Comparison of ENCODE assay signal across 8 mouse cellular contexts in the genomic region with DNA sequence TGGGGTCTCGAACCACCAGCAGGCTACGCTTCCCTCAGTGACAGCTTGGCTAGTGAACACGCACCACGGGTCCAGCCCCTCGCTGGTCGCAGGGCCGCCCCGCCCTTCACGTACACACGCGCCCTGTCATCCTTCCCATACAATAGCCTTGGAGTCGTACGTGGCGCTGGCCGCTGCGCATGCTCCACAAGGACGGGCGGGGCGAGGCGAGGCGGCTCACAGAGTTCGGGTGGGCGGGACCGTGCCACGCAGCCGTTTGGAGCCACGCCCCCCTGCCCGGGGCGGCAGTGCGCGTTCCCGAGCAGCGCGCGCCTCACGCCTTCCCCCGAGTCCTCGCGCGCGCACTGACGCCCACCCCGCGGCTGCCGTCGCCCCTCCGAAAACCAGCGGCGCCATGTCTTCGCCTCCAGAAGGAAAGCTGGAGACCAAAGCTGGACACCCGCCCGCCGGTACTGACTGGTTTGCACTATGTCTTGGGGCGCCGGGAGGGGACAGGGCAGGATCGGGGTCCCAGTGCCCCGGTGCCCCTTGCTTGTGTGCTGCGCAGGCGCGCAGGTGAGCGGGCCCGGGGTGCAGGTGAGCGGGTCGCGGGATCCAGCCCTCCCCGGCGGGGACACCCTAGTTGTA. TPM values are rescaled to one million over a fixed set of nuclear protein-coding genes. Genes with fewer than 3 reads are reported as not detected.
DNase-seq lines count a peak whose midpoint lies in the region; ATAC-seq and TF ChIP-seq lines count a peak whose summit lies in the region.

A gene (plus strand): TSS at position 180 of the 627 bp plus-strand sequence.

- peak within 1 kb of the TSS; percentile 66 for H3K4me2 ChIP-seq in embryonic facial prominence, embryonic 15.5 days (replicated peaks)
- H3K4me2 ChIP-seq in limb, embryonic 14.5 days (replicated peaks; ENCODE audit: low read depth, low read length, severe bottlenecking), result peak within 1 kb of the TSS; percentile 50
- H3K4me2 ChIP-seq in midbrain, postnatal 0 days (ENCODE audit: low read depth, low read length, poor library complexity, severe bottlenecking), result peak within 1 kb of the TSS; percentile 76

- H3K27ac ChIP-seq in bone marrow, adult 2 months (ENCODE audit: control insufficient read depth, insufficient read depth, low read depth, low read length, poor library complexity), result peak within 1 kb of the TSS; percentile 88
- peak within 1 kb of the TSS; percentile 86 for H3K27ac ChIP-seq in embryonic facial prominence, embryonic 15.5 days (replicated peaks)
- H3K27ac ChIP-seq in limb, embryonic 14.5 days (replicated peaks; ENCODE audit: low read depth, low read length), result peak within 1 kb of the TSS; percentile 61
- peak within 1 kb of the TSS; percentile 79 for H3K27ac ChIP-seq in midbrain, postnatal 0 days (ENCODE audit: low read depth, low read length)

- no peak for TF ChIP-seq CTCF in bone marrow, adult 2 months (IDR thresholded peaks at IDR 0.05; ENCODE audit: control insufficient read depth, insufficient read depth, low read length)
- peak; percentile 35 for TF ChIP-seq CTCF in midbrain, postnatal 0 days (IDR thresholded peaks at IDR 0.05)

- H3K9ac ChIP-seq in embryonic facial prominence, embryonic 15.5 days, result peak within 1 kb of the TSS; percentile 86
- peak within 1 kb of the TSS; percentile 83 for H3K9ac ChIP-seq in limb, embryonic 14.5 days (ENCODE audit: low read depth, low read length, severe bottlenecking)
- peak within 1 kb of the TSS; percentile 87 for H3K9ac ChIP-seq in midbrain, postnatal 0 days (replicated peaks; ENCODE audit: low read length, poor library complexity, severe bottlenecking)

- under 1% methylated on average over 67 of the region's 67 CpGs for WGBS in bone marrow, adult 2 months
- under 1% methylated on average over 66 of the region's 67 CpGs for WGBS in embryonic facial prominence, embryonic 15.5 days
- 1% methylated on average over 55 of the region's 67 CpGs for WGBS in limb, embryonic 14.5 days
- WGBS in midbrain, postnatal 0 days, result under 1% methylated on average over 65 of the region's 67 CpGs

- H3K36me3 ChIP-seq in embryonic facial prominence, embryonic 15.5 days, result 0 out of 2 replicates have a peak, but pooled peaks cover 3% of the 10 kb centered on the region
- no peaks in the 10 kb centered on the region for H3K36me3 ChIP-seq in limb, embryonic 14.5 days (ENCODE audit: control insufficient read depth, insufficient read depth, low read length)
- no peaks in the 10 kb centered on the region for H3K36me3 ChIP-seq in midbrain, postnatal 0 days (ENCODE audit: insufficient read depth, low read length)

- peak; percentile 99 for ATAC-seq in embryonic facial prominence, embryonic 15.5 days (ENCODE audit: insufficient number of reproducible peaks, low FRiP score, low TSS enrichment, low read depth)
- ATAC-seq in limb, embryonic 14.5 days (ENCODE audit: low FRiP score, low read depth), result peak; percentile 99
- ATAC-seq in midbrain, postnatal 0 days (ENCODE audit: low FRiP score), result peak; percentile 99

- no peaks in the 10 kb centered on the region; the same call in 1 of the 2 replicates for H3K4me1 ChIP-seq in bone marrow, adult 2 months (ENCODE audit: control insufficient read depth, insufficient read depth, low read length)
- H3K4me1 ChIP-seq in embryonic facial prominence, embryonic 15.5 days, result peaks cover 17% of the 10 kb centered on the region
- H3K4me1 ChIP-seq in limb, embryonic 14.5 days (ENCODE audit: control insufficient read depth, insufficient read depth, low read length), result peaks cover 10% of the 10 kb centered on the region; the same call in 1 of the 2 replicates
- no peaks in the 10 kb centered on the region for H3K4me1 ChIP-seq in midbrain, postnatal 0 days (ENCODE audit: insufficient read depth, low read length)

- peak; percentile 31; the same call in 1 of the 2 replicates for TF ChIP-seq POLR2A in bone marrow, adult 2 months (IDR thresholded peaks at IDR 0.05; ENCODE audit: borderline replicate concordance, control insufficient read depth, low read depth, low read length)
- TF ChIP-seq POLR2A in limb, embryonic 14.5 days (IDR thresholded peaks at IDR 0.05; ENCODE audit: borderline replicate concordance, extremely low read depth, insufficient read depth, insufficient read length), result no peak; the same call in 1 of the 2 replicates

- H3K9me3 ChIP-seq in embryonic facial prominence, embryonic 15.5 days (replicated peaks), result no peaks in the 10 kb centered on the region
- H3K9me3 ChIP-seq in limb, embryonic 14.5 days (ENCODE audit: control insufficient read depth, low read length), result no peaks in the 10 kb centered on the region
- no peaks in the 10 kb centered on the region for H3K9me3 ChIP-seq in midbrain, postnatal 0 days (ENCODE audit: low read length)

- peak within 1 kb of the TSS; percentile 74 for H3K4me3 ChIP-seq in bone marrow, adult 2 months (replicated peaks; ENCODE audit: control insufficient read depth, low read depth, low read length)
- peak within 1 kb of the TSS; percentile 84 for H3K4me3 ChIP-seq in embryonic facial prominence, embryonic 15.5 days (replicated peaks)
- peak within 1 kb of the TSS; percentile 59 for H3K4me3 ChIP-seq in limb, embryonic 14.5 days (replicated peaks; ENCODE audit: low read length)
- H3K4me3 ChIP-seq in midbrain, postnatal 0 days (ENCODE audit: low read depth, low read length), result peak within 1 kb of the TSS; percentile 79

- H3K27me3 ChIP-seq in embryonic facial prominence, embryonic 15.5 days, result no peaks in the 10 kb centered on the region
- H3K27me3 ChIP-seq in limb, embryonic 14.5 days (ENCODE audit: control insufficient read depth, insufficient read depth, low read length), result no peaks in the 10 kb centered on the region
- H3K27me3 ChIP-seq in midbrain, postnatal 0 days (ENCODE audit: insufficient read depth, low read length), result no peaks in the 10 kb centered on the region

- peak; percentile 98 for DNase-seq in 3134 (ENCODE audit: extremely low read depth, insufficient read length, low spot score)
- DNase-seq in heart, adult 8-10 months (ENCODE audit: low spot score), result peak; percentile 97
- DNase-seq in kidney, adult 9 months, result peak; percentile 98
- peak; percentile 94 for DNase-seq in limb, embryonic 14.5 days (ENCODE audit: low spot score)
- DNase-seq in midbrain, postnatal 0 days (ENCODE audit: low spot score), result peak; percentile 98
- peak; percentile 92 to 93 for DNase-seq in spleen, postnatal 14 days (ENCODE audit: low spot score in 2 of 2)

RNA-seq across cellular contexts. Expression of the gene that starts here (rescaled TPM):
- polyA plus RNA-seq in bone marrow, adult 2 months (2011; ENCODE audit: insufficient read depth, insufficient read length, low replicate concordance, missing spikeins), result 44.3 and 56.9 TPM in 2 replicates
- polyA plus RNA-seq in embryonic facial prominence, embryonic 15.5 days (2015; fragmentation: Nextera tagmentation; extraction: Ambion mirVana), result 111 and 115 TPM in 2 replicates
- total RNA-seq in heart, adult 8-10 months (2022), result 10 to 100 TPM; 19.5 to 22.3 (median 20.7) TPM
- polyA plus RNA-seq in limb, embryonic 14.5 days (2012; rRNA removed), result 90.1 and 96.5 TPM in 2 replicates
- 113 and 116 TPM in 2 replicates for polyA plus RNA-seq in limb, embryonic 14.5 days (2014; fragmentation: Nextera tagmentation; extraction: Ambion mirVana)
- 14.8 and 22.1 TPM in 2 replicates for total RNA-seq in midbrain, postnatal 0 days (2014; rRNA removed)
- 26.1 and 28.2 TPM in 2 replicates for polyA plus RNA-seq in midbrain, postnatal 0 days (2015; fragmentation: Nextera tagmentation; extraction: Ambion mirVana)

Comparison
In these comparisons a context has a peak if more than half of its experiments do, and no peak if none do; other contexts are left out.
1. Peak in every context shown above with its lines: DNase-seq, ATAC-seq, H3K4me3 ChIP-seq and H3K27ac ChIP-seq.